In the genomic region with DNA sequence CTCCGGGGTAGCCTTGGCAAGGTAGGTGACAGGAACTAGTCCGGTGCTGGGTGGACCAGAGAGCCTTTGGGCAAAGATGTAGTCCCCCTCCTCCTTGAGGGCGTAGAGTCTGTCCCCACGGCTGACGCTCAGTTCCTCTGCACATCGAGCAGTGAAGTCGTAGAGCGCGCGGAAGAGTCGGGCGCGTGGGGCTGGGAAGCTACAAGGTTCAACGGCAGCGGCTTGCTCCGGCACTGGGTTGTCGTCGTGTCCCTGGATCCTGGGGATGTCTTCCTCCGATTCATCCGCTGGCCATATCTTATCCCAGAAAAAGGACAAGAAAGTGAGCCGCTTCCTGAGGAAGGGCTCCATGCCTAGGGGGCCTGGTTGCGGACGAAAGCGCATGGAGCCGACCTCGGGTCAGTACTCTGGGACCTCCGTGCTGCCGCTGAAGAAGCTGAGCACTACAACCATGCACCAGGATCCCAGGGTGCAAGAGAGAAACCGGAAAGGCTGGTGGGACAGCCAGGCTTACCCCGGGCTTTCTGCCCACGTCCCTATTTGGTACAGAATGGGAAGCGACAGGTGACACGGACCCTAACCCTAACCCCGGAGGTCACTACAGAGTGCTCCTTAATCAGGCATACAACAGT, we compare ENCODE assay signal across 7 mouse cellular contexts. TPM values are rescaled to one million over a fixed set of nuclear protein-coding genes. Genes with fewer than 3 reads are reported as not detected.
DNase-seq lines count a peak whose midpoint lies in the region; ATAC-seq and TF ChIP-seq lines count a peak whose summit lies in the region.

No protein-coding gene starts in this region.

- peaks cover 30% of the 10 kb centered on the region for H3K27me3 ChIP-seq in forebrain, embryonic 11.5 days (ENCODE audit: control insufficient read depth, insufficient read depth, low read length)
- peaks cover 60% of the 10 kb centered on the region for H3K27me3 ChIP-seq in limb, embryonic 10.5 days (ENCODE audit: low read depth, poor library complexity, severe bottlenecking)
- H3K27me3 ChIP-seq in midbrain, postnatal 0 days (ENCODE audit: insufficient read depth, low read length), result peaks cover 26% of the 10 kb centered on the region

- 3% methylated on average over 34 of the region's 34 CpGs for WGBS in forebrain, embryonic 11.5 days
- WGBS in limb, embryonic 10.5 days, result 5% methylated on average over 34 of the region's 34 CpGs
- WGBS in midbrain, postnatal 0 days, result 2% methylated on average over 34 of the region's 34 CpGs

- H3K9me3 ChIP-seq in forebrain, embryonic 11.5 days (ENCODE audit: control insufficient read depth, low read length), result no peaks in the 10 kb centered on the region
- no peaks in the 10 kb centered on the region for H3K9me3 ChIP-seq in limb, embryonic 10.5 days (replicated peaks)
- no peaks in the 10 kb centered on the region for H3K9me3 ChIP-seq in midbrain, postnatal 0 days (ENCODE audit: low read length)

- H3K27ac ChIP-seq in forebrain, embryonic 11.5 days (ENCODE audit: low read depth, low read length), result no peak overlapping the region
- peak overlapping the region; percentile 62; the same call in 1 of the 2 replicates for H3K27ac ChIP-seq in limb, embryonic 10.5 days
- no peak overlapping the region for H3K27ac ChIP-seq in midbrain, postnatal 0 days (ENCODE audit: low read depth, low read length)

- H3K9ac ChIP-seq in forebrain, embryonic 11.5 days (ENCODE audit: low read length), result no peak overlapping the region; the same call in 1 of the 2 replicates
- 0 out of 2 replicates have a peak overlapping the region, but pooled peaks have one; percentile 4 for H3K9ac ChIP-seq in midbrain, postnatal 0 days (replicated peaks; ENCODE audit: low read length, poor library complexity, severe bottlenecking)

- H3K4me2 ChIP-seq in forebrain, embryonic 11.5 days (ENCODE audit: low read depth, low read length, severe bottlenecking), result peak overlapping the region; percentile 48
- peak overlapping the region; percentile 49 for H3K4me2 ChIP-seq in midbrain, postnatal 0 days (ENCODE audit: low read depth, low read length, poor library complexity, severe bottlenecking)

- no peak; the same call in 1 of the 2 replicates for ATAC-seq in forebrain, embryonic 11.5 days (replicated peaks; ENCODE audit: low FRiP score)
- no peak for ATAC-seq in midbrain, postnatal 0 days (ENCODE audit: low FRiP score)

- peaks cover 9% of the 10 kb centered on the region; the same call in 1 of the 2 replicates for H3K4me1 ChIP-seq in forebrain, embryonic 11.5 days (replicated peaks; ENCODE audit: control insufficient read depth, insufficient read depth, low read length)
- peaks cover 31% of the 10 kb centered on the region for H3K4me1 ChIP-seq in limb, embryonic 10.5 days
- no peaks in the 10 kb centered on the region for H3K4me1 ChIP-seq in midbrain, postnatal 0 days (ENCODE audit: insufficient read depth, low read length)

- H3K4me3 ChIP-seq in forebrain, embryonic 11.5 days (ENCODE audit: low read depth, low read length), result peak overlapping the region; percentile 22
- peak overlapping the region; percentile 48 for H3K4me3 ChIP-seq in limb, embryonic 10.5 days
- H3K4me3 ChIP-seq in midbrain, postnatal 0 days (ENCODE audit: low read depth, low read length), result peak overlapping the region; percentile 27

- no peaks in the 10 kb centered on the region for H3K36me3 ChIP-seq in forebrain, embryonic 11.5 days (ENCODE audit: control insufficient read depth, insufficient read depth, low read length)
- no peaks in the 10 kb centered on the region for H3K36me3 ChIP-seq in limb, embryonic 10.5 days
- no peaks in the 10 kb centered on the region for H3K36me3 ChIP-seq in midbrain, postnatal 0 days (ENCODE audit: insufficient read depth, low read length)

- no peak for TF ChIP-seq CTCF in midbrain, postnatal 0 days (IDR thresholded peaks at IDR 0.05)

- peak; percentile 38 to 44 for DNase-seq in B cell, adult 2 months
- peak; percentile 49 for DNase-seq in CD4-positive, CD25-positive, alpha-beta regulatory T cell, adult 2 months (ENCODE audit: low read depth, low spot score)
- no peak for DNase-seq in forebrain, embryonic 11.5 days (ENCODE audit: low spot score)
- no peak for DNase-seq in limb, embryonic 10.5 days (ENCODE audit: low spot score)
- DNase-seq in midbrain, postnatal 0 days (ENCODE audit: low spot score), result no peak
- DNase-seq in urinary bladder, adult 2 months (ENCODE audit: low spot score), result no peak
- DNase-seq in cerebellum, postnatal 36 days, result no peak

RNA-seq across cellular contexts. Expression of a gene that starts 0.5 kb away (rescaled TPM):
- 0.12 TPM in 1 of 2 replicates, not detected in the other for polyA plus RNA-seq in forebrain, embryonic 11.5 days (2014; fragmentation: Nextera tagmentation; extraction: Ambion mirVana)
- 1.6 and 2.0 TPM in 2 replicates for polyA plus RNA-seq in limb, embryonic 10.5 days (2016; fragmentation: Nextera tagmentation; extraction: Ambion mirVana)
- 0.11 TPM in 1 of 2 replicates, not detected in the other for total RNA-seq in midbrain, postnatal 0 days (2014; rRNA removed)
- polyA plus RNA-seq in midbrain, postnatal 0 days (2015; fragmentation: Nextera tagmentation; extraction: Ambion mirVana), result 0.10 and 0.21 TPM in 2 replicates
- polyA plus RNA-seq in urinary bladder, adult 2 months (2012; rRNA removed), result 0.49 and 0.51 TPM in 2 replicates

RNA-seq across cellular contexts. Expression of a gene that starts 7.3 kb away (rescaled TPM):
- 0.24 TPM in 1 of 2 replicates, not detected in the other for polyA plus RNA-seq in forebrain, embryonic 11.5 days (2014; fragmentation: Nextera tagmentation; extraction: Ambion mirVana)
- 0.34 and 0.73 TPM in 2 replicates for polyA plus RNA-seq in limb, embryonic 10.5 days (2016; fragmentation: Nextera tagmentation; extraction: Ambion mirVana)
- 0.55 TPM in 1 of 2 replicates, not detected in the other for total RNA-seq in midbrain, postnatal 0 days (2014; rRNA removed)
- 0.26 and 0.48 TPM in 2 replicates for polyA plus RNA-seq in midbrain, postnatal 0 days (2015; fragmentation: Nextera tagmentation; extraction: Ambion mirVana)
- 0.23 and 0.27 TPM in 2 replicates for polyA plus RNA-seq in urinary bladder, adult 2 months (2012; rRNA removed)

RNA-seq across cellular contexts. Expression of a gene that starts 9.9 kb away (rescaled TPM):
- polyA plus RNA-seq in forebrain, embryonic 11.5 days (2014; fragmentation: Nextera tagmentation; extraction: Ambion mirVana), result not detected in 2 replicates
- polyA plus RNA-seq in limb, embryonic 10.5 days (2016; fragmentation: Nextera tagmentation; extraction: Ambion mirVana), result not detected in 2 replicates
- 0.09 TPM in 1 of 2 replicates, not detected in the other for total RNA-seq in midbrain, postnatal 0 days (2014; rRNA removed)
- not detected in 2 replicates for polyA plus RNA-seq in midbrain, postnatal 0 days (2015; fragmentation: Nextera tagmentation; extraction: Ambion mirVana)
- 0.04 and 0.07 TPM in 2 replicates for polyA plus RNA-seq in urinary bladder, adult 2 months (2012; rRNA removed)

RNA-seq across cellular contexts. Expression of a gene that starts 25.5 kb away (rescaled TPM):
- polyA plus RNA-seq in forebrain, embryonic 11.5 days (2014; fragmentation: Nextera tagmentation; extraction: Ambion mirVana), result 443 and 478 TPM in 2 replicates
- polyA plus RNA-seq in limb, embryonic 10.5 days (2016; fragmentation: Nextera tagmentation; extraction: Ambion mirVana), result 394 and 428 TPM in 2 replicates
- 268 and 323 TPM in 2 replicates for total RNA-seq in midbrain, postnatal 0 days (2014; rRNA removed)
- 365 and 367 TPM in 2 replicates for polyA plus RNA-seq in midbrain, postnatal 0 days (2015; fragmentation: Nextera tagmentation; extraction: Ambion mirVana)
- polyA plus RNA-seq in urinary bladder, adult 2 months (2012; rRNA removed), result 116 and 147 TPM in 2 replicates

RNA-seq across cellular contexts. Expression of a gene that starts 29.3 kb away (rescaled TPM):
- polyA plus RNA-seq in forebrain, embryonic 11.5 days (2014; fragmentation: Nextera tagmentation; extraction: Ambion mirVana), result 0.68 and 0.90 TPM in 2 replicates
- 0.87 and 1.2 TPM in 2 replicates for polyA plus RNA-seq in limb, embryonic 10.5 days (2016; fragmentation: Nextera tagmentation; extraction: Ambion mirVana)
- total RNA-seq in midbrain, postnatal 0 days (2014; rRNA removed), result 2.9 and 3.7 TPM in 2 replicates
- polyA plus RNA-seq in midbrain, postnatal 0 days (2015; fragmentation: Nextera tagmentation; extraction: Ambion mirVana), result 0.15 and 0.16 TPM in 2 replicates
- 10.9 and 11.4 TPM in 2 replicates for polyA plus RNA-seq in urinary bladder, adult 2 months (2012; rRNA removed)

Comparison
In these comparisons a context has a peak if more than half of its experiments do, and no peak if none do; other contexts are left out.
1. DNase-seq: peak in B cell, adult 2 months (2 of 2) and CD4-positive, CD25-positive, alpha-beta regulatory T cell, adult 2 months (single experiment); none in forebrain, embryonic 11.5 days (single experiment), limb, embryonic 10.5 days (single experiment), midbrain, postnatal 0 days (single experiment), urinary bladder, adult 2 months (single experiment) and cerebellum, postnatal 36 days (0 of 2).
2. Peak in every context shown above with its lines, with median percentiles within 50 percentile points of each other: H3K4me3 ChIP-seq.